Mouse (Mus musculus) CD4-positive helper T cell, adult 2 months (primary cell): ENCODE measurements at regions not wholly inside any gene's neighbourhood (a gene's known extent, or its start where the extent isn't known, plus 50 kb on each side); places are given as distances from the start of the nearest gene placed in this dataset.

Experiments
- DNase-seq: peaks from one replicate; pipeline ENCODE4 v3.0.0-alpha.2; 2012; ENCODE audit warnings: low read depth, missing footprints, low spot score

- no peak for DNase-seq
These were observed 80.2 kb downstream of the Dhrs2 start for GRCm38 (mm10) chr14:55301996-55302395.

- DNase-seq, result no peak
These were observed 91.8 kb downstream of the Dhrs2 start for GRCm38 (mm10) chr14:55313615-55314014.

DNA sequence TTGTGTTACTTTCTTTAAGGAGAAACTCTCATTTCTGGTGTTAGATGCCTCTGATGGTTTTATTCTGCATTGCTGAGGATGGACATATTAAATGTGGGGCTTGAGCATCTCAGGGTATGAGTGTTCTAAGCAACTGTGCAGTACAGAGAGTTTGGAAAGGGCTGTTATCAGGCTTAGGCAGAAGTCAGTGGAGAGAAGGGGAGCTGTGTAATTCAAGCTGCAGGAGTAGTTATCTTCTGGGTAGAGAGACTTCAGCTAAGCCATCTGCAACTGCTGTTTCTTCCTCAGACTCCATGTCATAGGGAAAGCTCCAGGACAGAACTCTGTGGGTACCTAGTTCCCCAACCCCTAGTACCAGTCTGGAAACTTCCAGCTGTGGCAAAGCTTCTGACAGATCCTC is 102.1 kb downstream of the Dhrs2 start:
- no peak for DNase-seq

GRCm38 (mm10) chr14:55324335-55324734 is 102.5 kb downstream of the Dhrs2 start:
- DNase-seq, result no peak

GRCm38 (mm10) chr14:55333812-55334211 is 112.0 kb downstream of the Dhrs2 start:
- no peak for DNase-seq

GRCm38 (mm10) chr14:55334305-55334704 is 112.5 kb downstream of the Dhrs2 start:
- no peak for DNase-seq

GRCm38 (mm10) chr14:55335586-55335985 is 113.8 kb downstream of the Dhrs2 start:
- DNase-seq, result no peak

- no peak for DNase-seq
These were observed 114.8 kb downstream of the Dhrs2 start for GRCm38 (mm10) chr14:55336451-55337195.

- DNase-seq, result no peak
These were observed 116.2 kb downstream of the Dhrs2 start for GRCm38 (mm10) chr14:55338010-55338409.

DNA sequence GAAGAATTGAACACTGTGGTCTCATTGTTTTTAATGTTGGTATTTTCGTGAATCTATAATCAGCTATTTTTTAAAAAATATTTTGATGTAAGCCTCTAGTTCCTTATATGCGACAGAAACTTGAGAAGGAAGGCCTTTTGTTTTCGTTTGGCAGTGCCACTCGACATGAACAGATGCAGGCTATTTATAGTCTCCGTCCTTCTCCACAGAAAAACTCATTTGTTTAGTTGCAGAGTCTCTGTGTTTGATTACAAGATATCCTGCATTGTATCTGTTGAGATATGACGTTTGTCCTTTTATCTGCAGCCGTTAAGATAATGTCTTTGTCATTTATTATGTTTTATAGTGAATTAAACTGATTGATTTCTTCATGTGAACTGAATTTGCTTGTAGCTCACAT is 116.7 kb downstream of the Dhrs2 start:
- DNase-seq, result no peak

GRCm38 (mm10) chr14:55339036-55339614 is 117.3 kb downstream of the Dhrs2 start:
- no peak for DNase-seq

- DNase-seq, result no peak
These were observed 121.5 kb downstream of the Dhrs2 start for GRCm38 (mm10) chr14:55343341-55343740.

GRCm38 (mm10) chr14:55343914-55344313 is 122.1 kb downstream of the Dhrs2 start:
- DNase-seq, result no peak

- DNase-seq, result no peak
These were observed 123.3 kb downstream of the Dhrs2 start for GRCm38 (mm10) chr14:55345091-55345490.

- no peak for DNase-seq
These were observed 126.3 kb downstream of the Dhrs2 start for GRCm38 (mm10) chr14:55348098-55348497.

DNA sequence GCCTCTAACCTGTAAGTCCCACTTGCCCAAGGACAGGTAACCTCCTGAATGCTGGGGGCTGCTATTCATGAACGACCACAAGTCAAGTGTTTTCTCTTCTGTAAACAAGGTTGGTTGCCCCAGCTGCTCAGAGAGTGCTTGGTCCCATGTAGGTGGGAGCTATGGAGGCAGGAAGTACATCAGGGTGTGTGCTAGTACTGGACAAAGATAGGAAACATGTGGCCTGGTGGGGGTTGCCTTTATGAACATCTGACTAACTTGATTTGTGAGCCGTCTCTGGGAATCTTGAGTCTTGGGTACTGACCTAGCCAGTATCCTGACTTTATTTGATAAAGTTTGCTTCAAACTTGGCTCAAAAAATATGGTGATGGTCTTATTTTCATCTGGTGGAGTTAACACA is 121.3 kb upstream of the Dhrs4 start:
- DNase-seq, result no peak

GRCm38 (mm10) chr14:55358429-55358828 is 120.1 kb upstream of the Dhrs4 start:
- DNase-seq, result no peak

DNA sequence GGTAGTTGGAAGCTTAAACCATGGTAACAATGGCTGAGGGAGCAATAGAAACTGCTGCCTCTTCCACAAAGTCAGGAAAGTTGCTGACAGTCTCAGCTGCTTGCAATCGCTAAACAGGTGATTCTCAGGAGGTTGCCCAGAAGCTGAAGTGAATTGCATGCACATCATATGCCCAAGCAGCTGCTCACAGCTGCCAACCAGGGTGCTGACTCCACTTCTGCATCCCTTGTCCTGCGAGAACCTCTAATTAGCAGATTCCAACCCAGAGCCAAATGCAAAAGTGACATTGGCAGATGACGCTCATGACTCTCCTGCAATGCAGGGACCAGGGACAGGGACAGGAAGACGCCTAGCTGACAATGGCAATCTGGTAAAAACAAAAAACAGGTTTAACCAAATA is 116.2 kb upstream of the Dhrs4 start:
- no peak for DNase-seq

DNA sequence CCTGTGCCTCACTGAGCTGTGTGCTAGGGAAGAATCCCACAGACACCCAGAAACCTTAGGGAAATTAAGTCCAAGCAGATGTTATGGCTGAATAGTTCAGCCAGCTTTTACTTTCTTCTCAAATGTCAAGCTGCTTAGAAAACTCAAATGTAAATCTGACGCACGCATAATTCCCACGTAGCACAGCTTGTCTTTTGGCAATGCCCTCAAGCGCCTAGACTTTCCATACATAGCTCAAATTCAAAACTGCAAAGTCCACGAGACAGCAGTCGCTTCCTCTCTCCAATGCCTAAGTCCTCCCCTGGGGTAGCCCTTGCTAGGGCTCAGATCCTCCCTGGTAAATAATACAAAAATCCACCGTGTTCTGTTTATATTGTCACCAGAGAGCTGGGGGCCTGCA is 115.8 kb upstream of the Dhrs4 start:
- DNase-seq, result no peak

DNA sequence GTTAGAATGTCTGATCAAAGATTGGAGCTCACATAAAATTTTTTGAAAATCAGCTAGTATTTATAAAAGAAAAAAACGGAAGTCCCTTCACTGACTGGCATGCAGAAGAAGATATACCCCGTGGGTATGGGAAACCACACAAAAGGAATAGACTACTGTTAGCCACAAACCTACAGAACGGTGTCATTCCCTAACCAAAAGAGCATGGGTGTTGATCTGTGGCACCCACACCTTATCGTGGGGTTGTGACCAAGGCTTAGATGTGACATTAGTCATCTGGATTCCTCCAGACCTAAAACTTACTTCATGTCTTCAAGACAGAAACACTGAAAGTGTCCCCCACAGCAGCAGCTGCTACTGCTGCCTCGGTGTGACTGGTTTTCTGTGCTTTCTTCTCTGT is 108.2 kb upstream of the Dhrs4 start:
- DNase-seq, result peak; percentile 6

GRCm38 (mm10) chr14:55372960-55373359 is 105.6 kb upstream of the Dhrs4 start:
- DNase-seq, result no peak

DNA sequence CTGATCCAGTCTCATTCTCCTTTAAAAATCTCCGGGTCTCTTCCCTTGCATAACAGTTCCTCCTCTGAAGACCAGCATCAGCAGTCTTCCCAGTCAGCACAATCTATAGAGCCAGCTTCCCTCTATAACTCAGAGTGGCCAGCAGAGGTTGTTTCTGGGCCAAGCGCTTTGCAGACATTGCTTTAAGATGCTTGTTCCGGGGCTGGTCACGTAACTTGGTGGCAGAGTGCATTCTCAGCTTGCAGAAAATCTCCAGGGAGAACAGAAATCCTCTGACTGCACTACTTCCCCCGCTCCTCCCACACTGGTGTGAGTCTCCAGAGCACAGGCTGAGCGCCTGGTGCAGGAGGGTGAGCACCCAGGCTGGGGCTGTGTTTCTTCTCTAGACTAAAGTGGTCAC is 91.8 kb upstream of the Dhrs4 start:
- no peak for DNase-seq

DNA sequence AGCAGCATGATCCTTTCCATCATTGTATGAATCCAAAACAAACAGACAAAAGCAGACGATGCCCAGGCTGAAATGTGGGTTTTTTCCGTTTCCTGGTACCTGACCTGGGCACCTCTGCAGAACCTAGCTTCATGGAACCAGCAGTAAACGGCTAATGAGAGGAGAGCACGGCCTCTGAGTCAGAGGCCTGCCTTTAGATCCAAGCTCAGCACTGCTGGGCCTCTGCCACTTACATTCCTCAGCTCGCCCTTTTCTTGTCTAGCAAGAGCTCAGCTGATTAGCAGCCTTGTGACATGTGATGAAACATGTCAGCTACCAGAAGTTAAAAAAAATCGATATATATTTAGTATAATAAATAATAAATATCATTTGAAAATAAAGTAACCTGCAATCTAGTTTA is 91.2 kb upstream of the Dhrs4 start:
- DNase-seq, result no peak

- DNase-seq, result peak; percentile 55
These were observed 86.2 kb upstream of the Dhrs4 start for GRCm38 (mm10) chr14:55392390-55392789.
